Mouse (Mus musculus): ENCODE measurements around the gene Golph3l.
"Not testable (repeated sequence)": the region's sequence is repeated elsewhere in the genome, so short reads cannot be mapped to it uniquely, and the experiment has no call there.

The Golph3l gene

DNA sequence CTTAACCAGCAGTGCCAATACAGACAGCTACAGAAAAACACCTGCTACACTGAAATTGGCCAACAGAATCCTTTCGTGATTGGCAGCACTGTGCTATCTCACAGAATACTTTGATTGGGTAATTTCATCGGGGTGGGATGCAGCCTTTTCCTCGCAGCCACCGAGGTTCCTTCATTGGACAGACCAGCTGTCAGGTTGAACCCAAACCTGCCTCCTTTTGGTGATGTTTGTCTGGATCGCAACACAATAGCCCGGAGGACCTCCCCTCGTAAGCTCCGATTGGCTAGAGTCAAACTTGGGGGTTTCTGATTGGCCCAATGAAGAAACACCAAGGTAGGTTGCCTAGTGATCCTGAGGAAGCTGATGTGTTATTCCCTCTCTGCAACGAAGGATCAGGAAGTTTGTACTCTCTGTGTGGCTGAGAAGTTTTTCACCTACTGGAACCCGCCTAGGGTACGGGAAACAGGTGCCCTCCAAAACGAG is at the start of gene Golph3l:
Gene Golph3l (plus strand): TSS at position 331 of the 483 bp plus-strand sequence.
- peak; percentile 75 for DNase-seq (ENCODE audit: low spot score)

- DNase-seq (ENCODE audit: low spot score), result no peak
Observed at GRCm38 (mm10) chr3:95538936-95539335, 49.8 kb upstream of the Golph3l start.

GRCm38 (mm10) chr3:95539837-95540236 is 48.9 kb upstream of the Golph3l start:
- no peak for DNase-seq (ENCODE audit: low spot score)

- not testable (repeated sequence) for DNase-seq (ENCODE audit: low spot score)
Observed at GRCm38 (mm10) chr3:95541186-95541585, 47.5 kb upstream of the Golph3l start.

- no peak for DNase-seq (ENCODE audit: low spot score)
Observed at GRCm38 (mm10) chr3:95542171-95542570, 46.6 kb upstream of the Golph3l start.

DNA sequence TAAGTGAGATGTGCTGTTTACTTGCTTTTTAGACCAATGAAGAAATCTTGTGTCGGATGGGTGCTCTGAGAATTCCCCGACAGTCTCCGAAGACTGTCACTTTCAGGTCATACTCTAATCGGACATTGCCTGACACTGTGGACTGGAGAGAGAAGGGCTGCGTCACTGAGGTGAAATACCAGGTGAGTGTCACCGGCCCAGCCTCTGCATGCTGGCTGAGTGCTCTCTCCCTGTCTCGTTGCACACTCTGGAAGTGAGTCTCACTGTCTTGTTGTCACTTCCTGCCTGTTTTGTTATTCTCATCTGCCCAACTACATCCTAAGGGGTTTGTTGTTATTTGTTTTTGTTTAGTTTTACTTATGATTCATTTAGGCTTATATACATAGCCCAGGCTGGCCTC is 45.8 kb upstream of the Golph3l start:
- no peak for DNase-seq (ENCODE audit: low spot score)

DNA sequence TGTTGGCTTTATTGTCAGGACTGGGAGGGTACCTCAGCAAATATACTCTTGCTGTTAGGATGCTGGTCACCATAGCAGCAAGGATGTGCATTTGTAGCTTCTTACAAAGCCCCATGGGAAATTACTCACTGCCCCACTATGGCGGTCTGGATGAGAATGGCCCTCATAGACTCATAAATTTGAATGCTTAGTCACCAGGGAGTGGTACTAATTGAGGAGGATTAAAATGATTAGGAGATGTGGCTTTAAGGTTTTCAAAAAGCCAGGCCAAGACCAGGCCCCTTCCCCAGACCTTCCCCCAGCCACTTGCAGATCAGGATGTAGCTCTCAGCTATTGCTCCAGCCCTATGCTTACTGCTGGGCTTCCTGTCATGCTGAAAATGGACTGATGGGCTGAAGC is 38.6 kb upstream of the Golph3l start:
- DNase-seq (ENCODE audit: low spot score), result no peak

GRCm38 (mm10) chr3:95553986-95554385 is 34.7 kb upstream of the Golph3l start:
- DNase-seq (ENCODE audit: low spot score), result no peak

DNA sequence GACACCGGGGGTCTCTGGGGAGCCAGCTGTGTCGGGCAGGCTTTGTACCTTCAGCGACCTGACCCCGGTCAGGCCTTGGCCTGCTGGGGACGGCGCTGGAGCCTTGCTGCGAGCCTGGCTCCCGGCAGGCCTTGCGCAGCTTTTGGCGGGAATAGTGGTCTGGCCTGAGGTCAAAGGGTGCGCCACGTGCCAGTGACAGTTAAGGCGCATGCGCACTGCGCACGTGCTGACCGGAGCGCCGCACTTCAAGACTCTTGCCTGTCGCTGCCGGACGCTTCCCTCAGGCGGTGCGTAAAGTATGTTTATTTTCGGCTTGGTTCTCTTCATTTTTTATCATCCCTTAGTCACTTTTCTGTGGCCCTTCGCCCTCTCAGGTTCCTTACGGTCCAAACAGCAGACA is 29.3 kb upstream of the Golph3l start, which contains the start of gene Hormad1:
Gene Hormad1 (plus strand): TSS at position 241 of the 400 bp plus-strand sequence.
- DNase-seq (ENCODE audit: low spot score), result no peak

DNA sequence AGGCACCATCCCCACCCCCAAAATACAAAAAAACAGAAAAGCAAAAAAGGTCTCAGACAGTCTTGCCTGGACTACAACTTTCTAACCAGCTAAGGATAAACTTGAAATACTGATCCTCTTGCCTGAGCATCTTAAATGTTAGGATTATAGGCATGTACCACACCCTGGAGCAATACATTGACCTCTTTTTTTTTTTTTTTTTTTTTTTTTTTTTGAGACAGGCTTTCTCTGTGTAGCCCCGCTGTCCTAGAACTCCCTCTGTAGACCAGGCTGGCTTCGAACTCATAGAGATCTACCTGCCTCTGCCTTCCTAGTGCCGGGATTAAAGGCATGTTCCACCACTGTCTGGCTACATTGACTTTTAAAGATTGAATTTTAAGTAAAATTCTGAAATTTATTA is 28.0 kb upstream of the Golph3l start:
- DNase-seq (ENCODE audit: low spot score), result no peak

GRCm38 (mm10) chr3:95561826-95562225 is 26.9 kb upstream of the Golph3l start:
- DNase-seq (ENCODE audit: low spot score), result no peak

DNA sequence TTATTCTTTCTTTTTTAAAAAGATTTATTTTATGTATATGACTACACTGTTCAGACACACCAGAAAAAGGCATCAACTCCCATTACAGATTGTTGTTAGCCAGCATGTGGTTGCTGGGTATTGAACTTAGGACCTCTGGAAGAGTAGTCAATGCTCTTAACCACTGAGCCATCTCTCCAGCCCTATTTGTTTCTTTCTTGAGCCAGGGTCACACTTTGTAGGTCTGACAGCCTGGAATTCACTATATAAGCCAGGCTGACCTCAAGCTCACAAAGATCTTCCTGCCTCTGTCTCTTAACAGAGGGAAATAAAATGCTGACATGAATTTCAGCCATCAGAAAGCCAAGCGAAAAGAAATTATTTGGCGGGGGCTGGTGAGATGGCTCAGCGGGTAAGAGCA is 19.1 kb upstream of the Golph3l start:
- no peak for DNase-seq (ENCODE audit: low spot score)

DNA sequence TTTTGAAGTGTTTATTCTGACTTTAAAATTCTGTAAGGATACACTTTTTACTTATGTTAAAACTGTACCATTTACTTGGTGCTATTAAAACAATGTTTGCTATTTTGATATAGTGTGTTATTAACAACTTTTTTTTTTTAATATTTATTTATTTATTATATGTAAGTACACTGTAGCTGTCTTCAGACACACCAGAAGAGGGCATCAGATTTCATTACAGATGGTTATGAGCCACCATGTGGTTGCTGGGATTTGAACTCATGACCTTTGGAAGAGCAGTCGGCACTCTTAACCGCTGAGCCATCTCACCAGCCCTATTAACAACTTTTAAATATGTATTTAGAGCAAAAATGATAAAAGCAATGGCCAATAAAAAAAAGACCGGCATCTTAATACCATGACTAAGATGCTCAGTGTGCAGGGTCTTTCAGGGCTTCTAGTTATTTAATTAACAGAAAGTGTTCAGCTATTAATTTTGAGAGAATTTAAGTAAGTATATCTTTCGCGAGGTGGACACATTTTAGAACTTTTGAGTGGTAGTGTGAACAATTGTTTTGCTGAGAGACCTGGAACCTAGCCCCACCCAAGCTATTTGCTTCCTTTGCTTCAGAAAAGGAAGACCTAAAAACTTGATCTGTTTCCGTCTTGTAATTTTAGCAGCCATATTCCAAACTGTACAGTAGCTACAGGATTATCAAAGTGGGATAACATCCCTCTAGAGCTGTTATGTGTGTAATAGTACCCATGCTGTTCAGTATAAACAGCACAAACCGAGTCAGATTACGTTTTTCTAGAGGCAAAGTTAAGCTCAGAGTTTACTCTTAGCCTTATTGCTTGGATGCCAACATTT is 755 bp upstream of the Golph3l start:
- DNase-seq (ENCODE audit: low spot score), result no peak

GRCm38 (mm10) chr3:95598734-95599133 is 10.0 kb downstream of the Golph3l start:
- no peak for DNase-seq (ENCODE audit: low spot score)

DNA sequence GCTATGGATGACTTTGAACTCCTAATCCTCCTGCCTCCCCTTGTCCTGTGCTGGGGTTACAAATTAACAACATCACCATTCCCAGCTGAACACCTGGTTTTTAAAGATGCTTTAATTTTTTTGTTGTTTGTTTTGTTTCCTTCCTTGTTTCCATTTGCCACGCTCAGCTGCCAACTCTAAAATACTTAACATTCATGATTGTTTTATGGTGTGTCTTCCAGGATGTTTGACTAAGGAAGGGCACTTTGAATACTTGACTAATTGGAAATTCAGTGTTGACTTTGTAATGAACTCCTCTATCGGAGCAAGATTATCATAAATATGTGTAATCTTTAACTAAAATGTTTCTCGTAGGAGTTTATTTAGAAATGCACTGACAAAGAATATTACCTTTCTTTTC is 12.6 kb downstream of the Golph3l start:
- DNase-seq (ENCODE audit: low spot score), result no peak

- no peak for DNase-seq (ENCODE audit: low spot score)
Observed at GRCm38 (mm10) chr3:95606096-95606495, 17.4 kb downstream of the Golph3l start.

DNA sequence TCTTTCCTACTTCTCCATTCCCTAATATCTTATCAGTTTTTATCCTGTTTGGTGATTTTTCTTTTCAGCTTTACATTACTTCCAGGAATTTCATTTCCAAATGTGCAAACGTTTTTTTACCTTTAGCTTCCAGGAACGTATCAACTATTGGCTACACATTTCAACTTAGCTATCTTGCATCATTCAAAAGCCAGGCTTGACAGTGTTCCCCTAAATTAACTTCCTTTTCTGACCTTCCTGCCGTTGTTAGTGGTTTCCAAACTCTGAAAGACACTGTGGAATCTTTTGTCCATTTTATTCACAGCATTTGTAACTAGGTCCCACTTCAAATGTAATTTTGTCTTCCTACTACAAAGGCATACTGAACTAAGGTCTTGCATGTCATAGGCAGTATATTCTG is 20.5 kb downstream of the Golph3l start:
- no peak for DNase-seq (ENCODE audit: low spot score)

DNA sequence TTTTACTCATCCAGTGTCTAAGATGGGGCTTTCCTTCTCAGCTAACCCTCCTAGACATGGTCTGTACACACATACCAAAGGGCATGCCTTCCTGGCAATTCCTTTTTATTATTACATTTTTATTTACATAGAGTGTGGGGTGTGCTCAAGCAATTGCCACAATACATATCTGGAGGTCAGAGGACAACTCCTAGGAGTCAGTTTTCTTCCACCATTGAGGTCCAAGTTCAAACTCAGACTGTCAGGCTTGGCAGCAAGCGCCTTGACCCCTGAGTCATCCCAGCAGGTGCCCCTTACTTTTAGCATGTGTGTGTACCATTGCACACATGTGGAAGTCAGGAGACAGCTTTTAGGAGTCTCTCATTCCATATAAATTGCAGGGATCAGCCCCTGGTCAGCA is 25.3 kb downstream of the Golph3l start:
- DNase-seq (ENCODE audit: low spot score), result no peak

- DNase-seq (ENCODE audit: low spot score), result no peak
Observed at GRCm38 (mm10) chr3:95618511-95618910, 29.8 kb downstream of the Golph3l start.

DNA sequence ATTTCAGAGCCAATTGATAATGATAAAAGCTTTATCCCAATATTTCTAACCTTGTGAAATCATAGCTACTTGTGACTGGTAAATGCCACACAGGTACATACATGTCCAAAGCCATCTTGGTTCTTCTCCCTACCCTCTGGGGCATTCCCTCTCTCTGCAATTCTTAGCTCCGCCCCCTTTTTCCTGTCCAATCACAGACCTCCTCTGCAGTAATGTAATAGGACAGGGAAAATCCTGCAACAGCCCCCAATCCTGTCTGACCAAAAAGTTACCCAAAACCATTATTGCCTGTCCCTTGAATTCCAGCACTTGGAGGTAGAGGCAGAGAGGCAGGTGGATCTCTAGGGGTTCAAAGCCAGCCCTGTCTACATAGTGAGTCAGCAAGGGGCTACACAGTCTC is 32.5 kb downstream of the Golph3l start:
- DNase-seq (ENCODE audit: low spot score), result no peak

- not testable (repeated sequence) for DNase-seq (ENCODE audit: low spot score)
Observed at GRCm38 (mm10) chr3:95622421-95622820, 33.7 kb downstream of the Golph3l start.

- no peak for DNase-seq (ENCODE audit: low spot score)
Observed at GRCm38 (mm10) chr3:95623551-95623950, 34.8 kb downstream of the Golph3l start.

DNA sequence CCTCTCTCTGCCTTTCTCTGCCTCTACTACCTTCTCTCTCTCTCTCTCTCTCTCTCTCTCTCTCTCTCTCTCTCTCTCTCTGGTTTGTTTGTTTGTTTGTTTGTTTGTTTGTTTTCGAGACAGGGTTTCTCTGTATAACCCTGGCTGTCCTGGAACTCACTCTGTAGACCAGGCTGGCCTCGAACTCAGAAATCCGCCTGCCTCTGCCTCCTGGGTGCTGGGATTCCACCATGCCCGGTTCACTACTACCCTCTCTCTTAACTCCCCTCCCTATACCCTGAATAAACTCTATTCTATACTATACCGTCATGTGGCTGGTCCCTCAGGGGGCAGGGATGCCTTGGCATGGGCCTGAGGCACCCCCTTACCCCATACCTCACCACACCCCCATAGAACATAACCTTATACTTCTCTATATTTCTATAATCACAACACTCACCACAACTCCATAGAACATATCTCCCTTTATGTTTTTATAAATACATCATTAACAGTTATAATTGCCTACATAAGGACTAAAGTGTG is 35.3 kb downstream of the Golph3l start:
- not testable (repeated sequence) for DNase-seq (ENCODE audit: low spot score)
